Mouse (Mus musculus): ENCODE measurements around the gene Lrat. TPM values are rescaled to one million over a fixed set of nuclear protein-coding genes. Genes with fewer than 3 reads are reported as not detected.

Gene Lrat
- polyA plus RNA-seq, 1 experiment from 2014 or later, result not detected

DNA sequence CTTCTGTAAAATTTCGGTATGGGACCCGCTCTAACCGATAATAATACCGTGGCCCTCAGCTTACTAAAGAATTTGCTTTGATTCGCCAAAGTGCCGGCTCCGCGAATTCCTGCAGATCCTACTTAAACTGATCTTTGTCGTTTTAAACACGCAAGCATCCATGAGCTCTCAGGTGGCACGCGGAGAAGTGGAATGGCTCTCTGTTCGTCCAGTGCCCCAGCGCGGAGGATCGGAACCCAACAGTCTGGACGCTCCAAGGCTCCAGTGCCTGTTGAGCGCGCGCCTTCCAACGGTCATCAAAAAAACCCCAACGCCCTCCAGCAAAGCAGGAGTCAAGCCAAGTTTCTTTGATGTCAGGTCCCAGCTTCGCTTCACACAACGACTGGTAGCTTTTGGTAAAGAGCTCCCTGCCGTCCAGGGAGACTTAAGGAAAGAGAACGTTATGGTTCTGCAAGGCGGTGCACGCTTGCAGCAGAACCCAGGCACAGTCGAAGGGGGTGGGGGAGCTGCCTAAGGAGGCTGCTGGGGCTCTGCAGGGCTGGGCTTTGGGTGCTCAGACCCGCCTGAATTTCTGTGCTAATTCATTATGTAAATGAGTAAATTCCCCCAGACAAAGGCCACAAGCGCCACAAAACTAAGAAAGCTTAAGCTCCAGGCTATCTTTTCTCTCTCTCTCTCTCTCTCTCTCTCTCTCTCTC, 587 bp upstream of the Lrat start:
- Histone ChIP-seq H3K4me1 (replicated peaks; ENCODE audit: control insufficient read depth, insufficient read depth, low read length) (peaks cover 3% of the 10 kb centered on the region), H3K36me3 (ENCODE audit: control insufficient read depth, insufficient read depth, low read length) (no peaks in the 10 kb centered on the region), H3K9me3 (ENCODE audit: control insufficient read depth, low read length) (no peaks in the 10 kb centered on the region), H3K27me3 (ENCODE audit: control insufficient read depth, insufficient read depth, low read length) (peaks cover 20% of the 10 kb centered on the region), H3K4me3 (ENCODE audit: low read depth, low read length) (peak overlapping the region; percentile 45), H3K9ac (ENCODE audit: low read length) (peak overlapping the region; percentile 29; the same call in 1 of the 2 replicates), H3K27ac (ENCODE audit: low read depth, low read length) (no peak overlapping the region), H3K4me2 (ENCODE audit: low read depth, low read length, severe bottlenecking) (peak overlapping the region; percentile 78)
- DNase-seq (ENCODE audit: low spot score) (peak; percentile 54), ATAC-seq (replicated peaks; ENCODE audit: low FRiP score) (peak; percentile 67)
- 1% methylated on average over 31 of the region's 31 CpGs for WGBS

GRCm38 (mm10) chr3:82902757-82903612, 788 bp downstream of the Lrat start:
- no peaks in the 10 kb centered on the region for H3K9me3 ChIP-seq (ENCODE audit: control insufficient read depth, low read length)
- no peak overlapping the region for H3K9ac ChIP-seq (ENCODE audit: low read length)
- no peak overlapping the region for H3K27ac ChIP-seq (ENCODE audit: low read depth, low read length)
- WGBS, result 25% methylated on average over 20 of the region's 20 CpGs
- H3K4me3 ChIP-seq (ENCODE audit: low read depth, low read length), result peak overlapping the region; percentile 45
- DNase-seq (ENCODE audit: low spot score), result no peak
- H3K27me3 ChIP-seq (ENCODE audit: control insufficient read depth, insufficient read depth, low read length), result peaks cover 20% of the 10 kb centered on the region
- H3K4me1 ChIP-seq (replicated peaks; ENCODE audit: control insufficient read depth, insufficient read depth, low read length), result peaks cover 3% of the 10 kb centered on the region
- no peaks in the 10 kb centered on the region for H3K36me3 ChIP-seq (ENCODE audit: control insufficient read depth, insufficient read depth, low read length)
- ATAC-seq (replicated peaks; ENCODE audit: low FRiP score), result no peak
- H3K4me2 ChIP-seq (ENCODE audit: low read depth, low read length, severe bottlenecking), result peak overlapping the region; percentile 78

DNA sequence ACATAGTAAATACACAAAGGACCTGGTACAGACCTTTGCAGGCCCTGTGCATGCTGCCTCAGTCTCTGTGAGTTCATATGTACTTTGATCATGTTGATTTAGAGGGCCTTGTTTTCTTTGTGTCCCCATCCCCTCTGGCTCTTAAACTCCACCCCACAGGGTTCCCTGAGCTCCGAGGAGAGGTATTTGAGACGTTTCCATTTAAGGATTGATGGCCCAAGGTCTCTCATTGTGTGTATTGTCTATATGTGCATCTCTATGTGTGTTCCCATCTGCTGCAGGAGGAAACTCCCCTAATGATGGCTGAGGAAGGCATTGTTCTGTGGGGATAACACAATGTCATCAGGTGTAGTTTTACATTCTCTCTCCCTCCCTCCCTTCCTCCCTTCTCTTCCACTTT, 14.9 kb downstream of the Lrat start:
- Histone ChIP-seq H3K9ac (ENCODE audit: low read length) (no peak overlapping the region), H3K4me1 (replicated peaks; ENCODE audit: control insufficient read depth, insufficient read depth, low read length) (no peaks in the 10 kb centered on the region), H3K9me3 (ENCODE audit: control insufficient read depth, low read length) (no peaks in the 10 kb centered on the region), H3K4me3 (ENCODE audit: low read depth, low read length) (no peak overlapping the region), H3K27ac (ENCODE audit: low read depth, low read length) (no peak overlapping the region), H3K27me3 (ENCODE audit: control insufficient read depth, insufficient read depth, low read length) (no peaks in the 10 kb centered on the region), H3K36me3 (ENCODE audit: control insufficient read depth, insufficient read depth, low read length) (no peaks in the 10 kb centered on the region), H3K4me2 (ENCODE audit: low read depth, low read length, severe bottlenecking) (no peak overlapping the region)
- WGBS, result 18% methylated on average over 2 of the region's 2 CpGs
- no peak for DNase-seq (ENCODE audit: low spot score)
- no peak for ATAC-seq (replicated peaks; ENCODE audit: low FRiP score)

DNA sequence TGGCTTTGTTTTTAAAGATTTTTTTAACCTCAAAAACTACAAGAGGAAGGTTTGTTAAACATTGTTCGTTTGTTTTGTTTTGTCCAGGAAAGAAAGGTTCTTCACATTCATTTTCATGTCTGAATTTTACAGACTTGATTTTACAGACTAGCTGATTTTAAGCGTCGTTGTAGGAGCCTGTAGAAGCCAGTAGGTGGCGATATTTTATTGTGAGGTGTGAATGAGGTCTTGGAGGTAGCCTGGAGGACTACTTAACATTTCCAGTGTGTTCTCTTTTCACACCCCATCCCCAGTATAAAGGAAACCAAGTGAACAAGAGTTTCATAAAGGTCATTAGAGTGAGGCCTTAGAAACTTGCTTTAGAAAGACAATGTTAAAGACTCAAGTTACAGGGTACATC, 26.5 kb downstream of the Lrat start:
- no peak for DNase-seq (ENCODE audit: low spot score)
- 3% methylated on average over 4 of the region's 4 CpGs for WGBS
- Histone ChIP-seq H3K27me3 (ENCODE audit: control insufficient read depth, insufficient read depth, low read length) (peaks cover 19% of the 10 kb centered on the region), H3K9me3 (ENCODE audit: control insufficient read depth, low read length) (0 out of 2 replicates have a peak, but pooled peaks cover 2% of the 10 kb centered on the region), H3K27ac (ENCODE audit: low read depth, low read length) (no peak overlapping the region), H3K36me3 (ENCODE audit: control insufficient read depth, insufficient read depth, low read length) (no peaks in the 10 kb centered on the region), H3K4me3 (ENCODE audit: low read depth, low read length) (no peak overlapping the region), H3K9ac (ENCODE audit: low read length) (no peak overlapping the region), H3K4me1 (replicated peaks; ENCODE audit: control insufficient read depth, insufficient read depth, low read length) (peaks cover 4% of the 10 kb centered on the region; the same call in 1 of the 2 replicates), H3K4me2 (ENCODE audit: low read depth, low read length, severe bottlenecking) (no peak overlapping the region)
- no peak for ATAC-seq (replicated peaks; ENCODE audit: low FRiP score)

DNA sequence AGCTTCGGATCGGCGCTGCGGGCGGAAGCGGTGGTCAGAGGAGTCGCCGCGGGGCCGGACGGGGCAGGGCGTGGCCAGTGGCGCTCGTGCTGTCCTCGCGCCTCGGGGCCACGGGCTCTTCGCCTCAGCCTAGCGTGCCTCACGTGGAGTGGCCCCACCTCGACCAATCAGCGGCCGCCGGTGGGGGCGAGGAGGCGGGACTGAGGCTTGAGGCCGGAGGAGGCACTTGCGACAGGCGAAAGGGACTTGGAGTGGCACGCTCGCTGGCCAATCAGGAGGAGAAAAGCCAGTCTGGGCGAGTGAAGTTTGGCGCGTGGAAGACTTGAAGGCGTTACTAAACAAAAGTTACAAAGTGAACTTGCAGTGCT, 27.4 kb downstream of the Lrat start, which contains the start of gene Rbm46:
Rbm46 (minus strand) TSS at position 112 of the 368 bp plus-strand sequence.
- ATAC-seq (replicated peaks; ENCODE audit: low FRiP score) (peak; percentile 94), DNase-seq (ENCODE audit: low spot score) (peak; percentile 88)
- Histone ChIP-seq H3K27me3 (ENCODE audit: control insufficient read depth, insufficient read depth, low read length) (peaks cover 19% of the 10 kb centered on the region), H3K9me3 (ENCODE audit: control insufficient read depth, low read length) (0 out of 2 replicates have a peak, but pooled peaks cover 2% of the 10 kb centered on the region), H3K36me3 (ENCODE audit: control insufficient read depth, insufficient read depth, low read length) (no peaks in the 10 kb centered on the region), H3K4me1 (replicated peaks; ENCODE audit: control insufficient read depth, insufficient read depth, low read length) (peaks cover 4% of the 10 kb centered on the region; the same call in 1 of the 2 replicates), H3K4me3 (ENCODE audit: low read depth, low read length) (peak within 1 kb of the TSS; percentile 27), H3K27ac (ENCODE audit: low read depth, low read length) (no peak within 1 kb of the TSS), H3K4me2 (ENCODE audit: low read depth, low read length, severe bottlenecking) (peak within 1 kb of the TSS; percentile 45), H3K9ac (ENCODE audit: low read length) (no peak within 1 kb of the TSS)
- WGBS, result 27% methylated on average over 35 of the region's 36 CpGs

GRCm38 (mm10) chr3:82875671-82876371, 28.0 kb downstream of the Lrat start:
- Histone ChIP-seq H3K27ac (ENCODE audit: low read depth, low read length) (no peak overlapping the region), H3K9ac (ENCODE audit: low read length) (no peak overlapping the region), H3K4me1 (replicated peaks; ENCODE audit: control insufficient read depth, insufficient read depth, low read length) (peaks cover 4% of the 10 kb centered on the region; the same call in 1 of the 2 replicates), H3K4me3 (ENCODE audit: low read depth, low read length) (peak overlapping the region; percentile 27), H3K4me2 (ENCODE audit: low read depth, low read length, severe bottlenecking) (peak overlapping the region; percentile 45), H3K9me3 (ENCODE audit: control insufficient read depth, low read length) (0 out of 2 replicates have a peak, but pooled peaks cover 2% of the 10 kb centered on the region), H3K27me3 (ENCODE audit: control insufficient read depth, insufficient read depth, low read length) (peaks cover 19% of the 10 kb centered on the region), H3K36me3 (ENCODE audit: control insufficient read depth, insufficient read depth, low read length) (no peaks in the 10 kb centered on the region)
- 22% methylated on average over 58 of the region's 69 CpGs for WGBS
- peak; percentile 56 for DNase-seq (ENCODE audit: low spot score)
- ATAC-seq (replicated peaks; ENCODE audit: low FRiP score), result peak; percentile 53

DNA sequence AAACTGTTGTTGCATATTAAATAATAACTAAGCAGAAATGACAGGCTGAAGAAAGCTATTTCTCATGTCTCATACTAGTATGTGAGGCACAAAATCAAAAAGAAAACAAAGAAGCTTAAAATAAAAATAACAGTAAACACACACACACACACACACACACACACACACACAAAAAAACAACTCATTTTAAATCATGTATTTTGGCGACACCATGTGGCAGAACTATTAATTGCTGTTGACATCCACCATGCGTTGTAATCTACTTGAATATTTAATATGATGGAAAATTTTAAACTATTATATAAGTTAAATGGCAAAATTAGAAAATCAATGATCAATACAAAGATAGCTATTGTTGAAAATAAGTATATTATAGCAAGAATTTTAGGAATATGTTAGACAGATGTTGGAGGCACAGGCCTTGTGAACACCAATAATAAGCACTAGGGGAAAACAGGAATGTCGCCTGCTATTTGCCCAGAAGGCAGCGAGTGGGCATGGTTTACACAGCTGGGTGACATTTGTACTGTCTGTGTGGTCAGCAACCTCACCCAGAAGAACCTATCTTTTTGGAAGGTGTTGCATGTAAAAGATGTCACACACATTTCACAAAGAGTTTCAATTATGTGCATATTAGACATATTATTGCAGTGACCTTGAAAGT, 46.2 kb downstream of the Lrat start:
- 0 out of 2 replicates have a peak, but pooled peaks have one; percentile 30 for ATAC-seq (replicated peaks; ENCODE audit: low FRiP score)
- no peak overlapping the region for H3K9ac ChIP-seq (ENCODE audit: low read length)
- no peak overlapping the region for H3K4me3 ChIP-seq (ENCODE audit: low read depth, low read length)
- no peak overlapping the region for H3K4me2 ChIP-seq (ENCODE audit: low read depth, low read length, severe bottlenecking)
- DNase-seq (ENCODE audit: low spot score), result no peak
- H3K4me1 ChIP-seq (replicated peaks; ENCODE audit: control insufficient read depth, insufficient read depth, low read length), result no peaks in the 10 kb centered on the region
- no peaks in the 10 kb centered on the region for H3K36me3 ChIP-seq (ENCODE audit: control insufficient read depth, insufficient read depth, low read length)
- 25% methylated on average over 4 of the region's 4 CpGs for WGBS
- no peak overlapping the region for H3K27ac ChIP-seq (ENCODE audit: low read depth, low read length)
- H3K9me3 ChIP-seq (ENCODE audit: control insufficient read depth, low read length), result no peaks in the 10 kb centered on the region
- no peaks in the 10 kb centered on the region for H3K27me3 ChIP-seq (ENCODE audit: control insufficient read depth, insufficient read depth, low read length)

All from forebrain, embryonic 11.5 days (tissue).